Mouse (Mus musculus) erythroblast, embryonic 14.5 days (primary cell): ENCODE measurements around the gene Gm19426.

Experiments used
- GATA1 ChIP-seq: IDR thresholded peaks from 2 replicates; pipeline ENCODE4 v1.6.1; 2012; ENCODE audit warnings: low read length, inconsistent platforms, mixed read lengths
- TAL1 ChIP-seq: IDR thresholded peaks from 3 replicates; pipeline ENCODE4 v1.6.1; 2012; ENCODE audit warnings: low read length, inconsistent platforms, mixed read lengths

GRCm38 (mm10) chr2:84772454-84772853, 29.0 kb upstream of the Gm19426 start:
- TF ChIP-seq GATA1 (no peak), TAL1 (no peak)
